Mouse (Mus musculus): ENCODE measurements around the gene Ppp5c.

DNA sequence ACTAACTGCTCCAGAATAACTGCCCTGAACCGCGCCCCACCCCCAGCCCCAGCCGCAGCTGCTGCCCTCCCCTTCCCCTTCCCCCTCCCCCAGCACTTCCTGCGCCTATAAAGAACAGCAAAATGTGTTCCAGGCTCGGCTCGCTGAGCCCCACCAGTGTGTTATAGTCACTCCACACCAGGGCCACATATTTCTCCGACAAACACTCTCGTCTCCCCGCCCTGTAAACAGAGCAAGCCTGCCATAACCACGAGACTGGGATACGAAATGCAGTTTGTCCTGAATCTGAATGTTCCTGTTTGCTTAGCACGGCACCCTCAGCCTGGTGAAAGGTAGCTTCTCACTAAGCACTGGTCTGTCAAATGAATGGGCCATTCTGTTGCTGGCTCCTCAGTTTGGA is 47.4 kb downstream of the Ppp5c start:
- TF ChIP-seq POLR2A (IDR thresholded peaks at IDR 0.05; ENCODE audit: low read depth, low read length) = no peak
- TF ChIP-seq USF2 (conservative IDR thresholded peaks at IDR 0.05; ENCODE audit: low read depth, low read length) = no peak
- TF ChIP-seq USF1 (IDR thresholded peaks at IDR 0.05; ENCODE audit: low read depth, low read length) = no peak
- TF ChIP-seq NELFE (IDR thresholded peaks at IDR 0.05; ENCODE audit: low read depth, low read length) = no peak
- TF ChIP-seq HCFC1 (IDR thresholded peaks at IDR 0.05; ENCODE audit: low read depth, low read length) = no peak
- TF ChIP-seq MAZ (IDR thresholded peaks at IDR 0.05; ENCODE audit: low read depth, low read length) = no peak
- no peak for TF ChIP-seq MEF2A (IDR thresholded peaks at IDR 0.05; ENCODE audit: borderline replicate concordance, low read depth, low read length)
- no peak for TF ChIP-seq CTCF (conservative IDR thresholded peaks at IDR 0.05 in 1 of 2, IDR thresholded peaks at IDR 0.05 in 1 of 2; ENCODE audit: low read depth in 2 of 2, low read length in 2 of 2)
